Mouse (Mus musculus): ENCODE measurements around the gene Angpt4.

DNA sequence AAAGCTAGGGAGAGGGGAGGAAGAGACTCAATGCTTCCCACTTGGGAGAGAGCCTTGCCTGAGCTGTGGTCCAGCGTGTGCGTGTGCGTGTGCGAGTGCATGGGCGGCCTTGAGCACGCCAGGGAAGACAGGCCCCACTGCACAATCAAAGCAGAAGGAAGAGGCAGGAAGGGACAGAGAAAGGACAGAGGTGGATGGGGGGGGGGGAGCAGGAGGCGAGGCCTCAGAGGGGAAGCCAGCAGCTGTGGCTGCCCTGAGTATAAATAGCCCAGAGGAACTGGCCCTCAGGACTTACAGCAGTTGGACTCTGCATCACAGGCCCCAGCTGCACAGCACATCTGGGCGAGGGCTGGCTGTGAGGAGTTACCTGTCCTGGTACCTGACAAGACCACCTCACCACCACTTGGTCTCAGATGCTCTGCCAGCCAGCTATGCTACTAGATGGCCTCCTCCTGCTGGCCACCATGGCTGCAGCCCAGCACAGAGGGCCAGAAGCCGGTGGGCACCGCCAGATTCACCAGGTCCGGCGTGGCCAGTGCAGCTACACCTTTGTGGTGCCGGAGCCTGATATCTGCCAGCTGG is at the start of gene Angpt4:
- no peak for TF ChIP-seq EP300 (IDR thresholded peaks at IDR 0.05; ENCODE audit: low read depth)
- no peak for TF ChIP-seq CTCF (IDR thresholded peaks at IDR 0.05; ENCODE audit: low read depth)

All from heart, postnatal 0 days (tissue).